Comparison of ENCODE assay signal across 8 mouse cellular contexts in genomic region chr3:96172197-96173178, GRCm38 (mm10). TPM values are rescaled to one million over a fixed set of nuclear protein-coding genes. Genes with fewer than 3 reads are reported as not detected.
A peak's percentile ranks its signal among the peaks of the same experiment; 100 is the strongest.
DNase-seq lines count a peak whose midpoint lies in the region; ATAC-seq and TF ChIP-seq lines count a peak whose summit lies in the region.

Gene Sf3b4, plus strand, starts transcription at chr3:96172332.

- peak within 1 kb of the TSS; percentile 91 for H3K9ac ChIP-seq in embryonic facial prominence, embryonic 14.5 days (ENCODE audit: low read depth, low read length)
- H3K9ac ChIP-seq in kidney, embryonic 14.5 days (ENCODE audit: low read depth, low read length), result peak within 1 kb of the TSS; percentile 94
- H3K9ac ChIP-seq in liver, adult 2 months (ENCODE audit: low read depth, low read length), result peak within 1 kb of the TSS; percentile 92

- WGBS in embryonic facial prominence, embryonic 14.5 days, result 1% methylated on average over 41 of the region's 58 CpGs
- under 1% methylated on average over 58 of the region's 58 CpGs for WGBS in kidney, embryonic 14.5 days
- under 1% methylated on average over 58 of the region's 58 CpGs for WGBS in liver, adult 2 months

- no peaks in the 10 kb centered on the region for H3K27me3 ChIP-seq in embryonic facial prominence, embryonic 14.5 days (replicated peaks; ENCODE audit: control insufficient read depth, insufficient read depth, low read length)
- no peaks in the 10 kb centered on the region for H3K27me3 ChIP-seq in kidney, embryonic 14.5 days (ENCODE audit: control insufficient read depth, insufficient read depth, low read length)
- no peaks in the 10 kb centered on the region for H3K27me3 ChIP-seq in liver, adult 2 months (ENCODE audit: control insufficient read depth, insufficient read depth, low read length)
- H3K27me3 ChIP-seq in myocyte (ENCODE audit: control insufficient read depth, insufficient read depth, insufficient read length), result no peaks in the 10 kb centered on the region
- H3K27me3 ChIP-seq in splenic B cell, adult 2 months (ENCODE audit: control insufficient read depth, insufficient read depth, low read length, poor library complexity, severe bottlenecking), result no peaks in the 10 kb centered on the region

- peak; percentile 94 for DNase-seq in A20 (ENCODE audit: low read depth, low spot score)
- DNase-seq in adrenal gland, postnatal 4 days (ENCODE audit: low spot score in 2 of 2), result peak; percentile 66 to 76
- DNase-seq in embryonic facial prominence, embryonic 14.5 days (ENCODE audit: low spot score), result peak; percentile 97
- DNase-seq in heart, adult 8-10 months (ENCODE audit: low spot score), result peak; percentile 86
- peak; percentile 74 for DNase-seq in liver, adult 2 months (ENCODE audit: extremely low read depth, low read depth, low spot score)
- peak; percentile 94 for DNase-seq in splenic B cell, adult 2 months (ENCODE audit: low read depth, low spot score)

- peaks cover 9% of the 10 kb centered on the region; the same call in 1 of the 2 replicates for H3K79me2 ChIP-seq in liver, adult 2 months (ENCODE audit: control insufficient read depth, insufficient read depth, low read length)
- peaks cover 37% of the 10 kb centered on the region for H3K79me2 ChIP-seq in myocyte (ENCODE audit: control insufficient read depth, insufficient read depth)

- peaks cover 50% of the 10 kb centered on the region for H3K36me3 ChIP-seq in embryonic facial prominence, embryonic 14.5 days (ENCODE audit: control insufficient read depth, insufficient read depth, low read length)
- peaks cover 38% of the 10 kb centered on the region for H3K36me3 ChIP-seq in kidney, embryonic 14.5 days (ENCODE audit: control insufficient read depth, insufficient read depth, low read length)
- H3K36me3 ChIP-seq in liver, adult 2 months (ENCODE audit: control insufficient read depth, insufficient read depth, low read length), result peaks cover 13% of the 10 kb centered on the region
- H3K36me3 ChIP-seq in myocyte (ENCODE audit: control insufficient read depth, insufficient read depth), result peaks cover 24% of the 10 kb centered on the region
- peaks cover 7% of the 10 kb centered on the region; the same call in 1 of the 2 replicates for H3K36me3 ChIP-seq in splenic B cell, adult 2 months (ENCODE audit: control insufficient read depth, insufficient read depth, low read length, poor library complexity, severe bottlenecking)

- no peaks in the 10 kb centered on the region for H3K9me3 ChIP-seq in embryonic facial prominence, embryonic 14.5 days (ENCODE audit: control insufficient read depth, low read length)
- H3K9me3 ChIP-seq in kidney, embryonic 14.5 days (ENCODE audit: control insufficient read depth, low read length), result no peaks in the 10 kb centered on the region

- H3K4me3 ChIP-seq in embryonic facial prominence, embryonic 14.5 days (ENCODE audit: low read depth, low read length), result peak within 1 kb of the TSS; percentile 88
- peak within 1 kb of the TSS; percentile 94 for H3K4me3 ChIP-seq in kidney, embryonic 14.5 days (ENCODE audit: low read length)
- H3K4me3 ChIP-seq in liver, adult 2 months (ENCODE audit: insufficient read depth, low read depth, low read length), result peak within 1 kb of the TSS; percentile 87
- peak within 1 kb of the TSS; percentile 94 for H3K4me3 ChIP-seq in myocyte

- peak within 1 kb of the TSS; percentile 63 for H3ac ChIP-seq in myocyte (ENCODE audit: control insufficient read depth, insufficient read length)

- peak; percentile 95 for ATAC-seq in embryonic facial prominence, embryonic 14.5 days (ENCODE audit: low read depth)
- peak; percentile 94 for ATAC-seq in kidney, embryonic 14.5 days (ENCODE audit: low FRiP score, low TSS enrichment)

- H3K27ac ChIP-seq in embryonic facial prominence, embryonic 14.5 days (replicated peaks; ENCODE audit: low read depth, low read length), result peak within 1 kb of the TSS; percentile 99
- peak within 1 kb of the TSS; percentile 99 for H3K27ac ChIP-seq in kidney, embryonic 14.5 days (ENCODE audit: low read depth, low read length)
- H3K27ac ChIP-seq in liver, adult 2 months (replicated peaks; ENCODE audit: insufficient read depth, low read depth, low read length), result peak within 1 kb of the TSS; percentile 98

- peak within 1 kb of the TSS; percentile 95 for H3K4me2 ChIP-seq in embryonic facial prominence, embryonic 14.5 days (ENCODE audit: low read depth, low read length)
- H3K4me2 ChIP-seq in kidney, embryonic 14.5 days (replicated peaks; ENCODE audit: low read depth, low read length), result peak within 1 kb of the TSS; percentile 80
- H3K4me2 ChIP-seq in myocyte (ENCODE audit: low read depth), result peak within 1 kb of the TSS; percentile 97

- peak; percentile 90 for TF ChIP-seq POLR2A in liver, adult 2 months (IDR thresholded peaks at IDR 0.05; ENCODE audit: extremely low read depth, insufficient read depth, low read length)
- TF ChIP-seq POLR2A in myocyte (IDR thresholded peaks at IDR 0.05; ENCODE audit: insufficient read length, low read depth), result peak; percentile 92

- TF ChIP-seq CTCF in liver, adult 2 months (IDR thresholded peaks at IDR 0.05; ENCODE audit: low read depth, low read length), result no peak

- peaks cover 11% of the 10 kb centered on the region for H3K4me1 ChIP-seq in embryonic facial prominence, embryonic 14.5 days (ENCODE audit: control insufficient read depth, insufficient read depth, low read length)
- H3K4me1 ChIP-seq in kidney, embryonic 14.5 days (ENCODE audit: control insufficient read depth, insufficient read depth, low read length), result peaks cover 6% of the 10 kb centered on the region; the same call in 1 of the 2 replicates
- peaks cover 12% of the 10 kb centered on the region for H3K4me1 ChIP-seq in liver, adult 2 months (ENCODE audit: control insufficient read depth, insufficient read depth, low read length)

TF ChIP-seq in myocyte, 11 proteins besides CTCF, POLR2A, EP300 and RAD21:
- TF ChIP-seq SRF (IDR thresholded peaks at IDR 0.05; ENCODE audit: control insufficient read depth, insufficient read length, low read depth) (no peak), POLR2AphosphoS2 (IDR thresholded peaks at IDR 0.05; ENCODE audit: insufficient read length, low read depth) (peak; percentile 93), CEBPB (IDR thresholded peaks at IDR 0.05; ENCODE audit: insufficient read depth, poor library complexity, severe bottlenecking) (no peak), TCF12 (IDR thresholded peaks at IDR 0.05; ENCODE audit: insufficient read depth, poor library complexity, severe bottlenecking) (no peak), REST (IDR thresholded peaks at IDR 0.05; ENCODE audit: insufficient read depth, insufficient read length) (no peak), MYOG (IDR thresholded peaks at IDR 0.05; ENCODE audit: control insufficient read depth in 1 of 3, insufficient read depth in 1 of 3, insufficient read length in 2 of 3, low read depth in 2 of 3) (no peak), MAX (IDR thresholded peaks at IDR 0.05; ENCODE audit: low read depth) (no peak), MYOD1 (IDR thresholded peaks at IDR 0.05; ENCODE audit: control insufficient read depth in 1 of 3, insufficient read length in 2 of 3, low read depth in 2 of 3) (no peak)

RNA-seq across cellular contexts. Expression of gene Sf3b4, which starts in this region (rescaled TPM):
- 10 to 100 TPM; 68.9 to 76.8 TPM for total RNA-seq in adrenal gland, postnatal 4 days (2021)
- polyA plus RNA-seq in embryonic facial prominence, embryonic 14.5 days (2014; fragmentation: Nextera tagmentation; extraction: Ambion mirVana), result 152 and 158 TPM in 2 replicates
- total RNA-seq in heart, adult 8-10 months (2022), result 10 to 100 TPM; 14.1 to 17.2 (median 16.2) TPM
- polyA plus RNA-seq in kidney, embryonic 14.5 days (2014; fragmentation: Nextera tagmentation; extraction: Ambion mirVana), result 220 and 235 TPM in 2 replicates
- 2.7 and 5.2 TPM in 2 replicates for total RNA-seq in liver, adult 2 months (2014; rRNA removed)
- 23.5 and 29.7 TPM in 2 replicates for polyA plus RNA-seq in liver, adult 2 months (2012; rRNA removed)
- 77.5 TPM for polyA plus RNA-seq in myocyte (2012; fragmentation: generic; extraction: Trizol)

Comparison
In these comparisons a context has a peak if more than half of its experiments do, and no peak if none do; other contexts are left out.
1. Peak in every context shown above with its lines: DNase-seq, ATAC-seq, H3K4me3 ChIP-seq and H3K27ac ChIP-seq.